Mouse (Mus musculus): ENCODE data around the gene Vmn2r91. TPM values are rescaled to one million over a fixed set of nuclear protein-coding genes. Genes with fewer than 3 reads are reported as not detected.

Vmn2r91 gene
- not detected in 2 replicates for polyA plus RNA-seq (2012; rRNA removed; ENCODE audit: low replicate concordance)

DNA sequence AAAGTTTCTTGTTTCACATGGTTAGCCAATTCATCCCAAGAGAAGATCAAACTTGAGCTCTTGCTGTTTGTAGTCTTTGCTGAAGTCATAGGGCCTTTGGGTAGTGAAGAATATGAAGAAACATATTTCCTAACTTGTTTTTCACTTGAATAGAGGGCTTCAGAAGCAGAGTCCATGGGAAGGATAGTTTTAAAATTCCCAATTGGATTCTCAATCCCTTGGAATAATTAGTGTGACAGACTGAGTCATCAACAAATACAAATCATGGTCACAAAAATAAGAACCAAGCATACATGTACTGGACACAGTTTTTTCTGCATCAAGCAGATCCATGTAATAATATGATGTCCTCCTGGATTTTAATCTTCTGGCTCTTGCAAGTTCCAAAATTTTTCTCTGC is at the start of gene Vmn2r91:
Gene Vmn2r91, plus strand, starts transcription at position 301 of the 400 bp plus-strand sequence.

DNA sequence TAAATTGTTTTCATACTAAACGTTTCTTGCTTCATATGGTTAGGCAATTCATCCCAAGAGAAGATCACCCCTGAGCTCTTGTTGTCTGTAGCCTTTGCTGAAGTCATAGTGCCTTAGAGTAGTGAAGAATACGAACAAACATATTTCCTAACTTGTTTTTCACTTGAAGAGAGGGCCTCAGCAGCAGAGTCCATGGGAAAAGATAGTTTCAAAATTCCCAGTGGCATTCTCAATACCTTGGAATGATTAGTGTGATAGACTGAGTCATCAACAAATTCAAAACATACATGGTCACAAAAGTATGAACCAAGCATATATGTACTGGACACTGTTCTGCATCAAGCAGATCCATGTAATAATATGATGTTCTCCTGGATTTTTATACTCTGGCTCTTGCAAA is 35.7 kb upstream of the Vmn2r91 start, which contains the start of gene Vmn2r124:
Gene Vmn2r124, plus strand, starts transcription at position 301 of the 400 bp plus-strand sequence.

DNA sequence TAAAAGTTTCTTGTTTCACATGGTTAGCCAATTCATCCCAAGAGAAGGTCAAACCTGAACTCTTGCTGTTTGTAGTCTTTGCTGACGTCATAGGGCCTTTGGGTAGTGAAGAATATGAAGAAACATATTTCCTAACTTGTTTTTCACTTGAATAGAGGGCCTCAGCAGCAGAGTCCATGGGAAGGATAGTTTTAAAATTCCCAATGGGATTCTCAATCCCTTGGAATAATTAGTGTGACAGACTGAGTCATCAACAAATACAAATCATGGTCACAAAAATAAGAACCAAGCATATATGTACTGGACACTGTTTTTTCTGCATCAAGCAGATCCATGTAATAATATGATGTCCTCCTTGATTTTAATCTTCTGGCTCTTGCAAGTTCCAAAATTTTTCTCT is 66.8 kb downstream of the Vmn2r91 start, which contains the start of gene Vmn2r92:
Gene Vmn2r92, plus strand, starts transcription at position 301 of the 400 bp plus-strand sequence.

Other genes starting within 250 kb of the Vmn2r91 start
- 0.55 and 0.59 TPM in 2 replicates for gene Has1, start 229.8 kb upstream of the Vmn2r91 start, polyA plus RNA-seq (2012; rRNA removed; ENCODE audit: low replicate concordance)
- gene Fpr1, start 201.1 kb upstream of the Vmn2r91 start, polyA plus RNA-seq (2012; rRNA removed; ENCODE audit: low replicate concordance), result 0.19 and 0.27 TPM in 2 replicates
- gene Fpr2, start 197.2 kb upstream of the Vmn2r91 start, polyA plus RNA-seq (2012; rRNA removed; ENCODE audit: low replicate concordance), result 0.16 and 1.5 TPM in 2 replicates
- not detected in 2 replicates for gene Fpr3, start 197.2 kb upstream of the Vmn2r91 start, polyA plus RNA-seq (2012; rRNA removed; ENCODE audit: low replicate concordance)
- gene Fpr-rs4, start 63.3 kb upstream of the Vmn2r91 start, polyA plus RNA-seq (2012; rRNA removed; ENCODE audit: low replicate concordance), result not detected in 2 replicates
- gene Vmn2r124, start 35.6 kb upstream of the Vmn2r91 start, polyA plus RNA-seq (2012; rRNA removed; ENCODE audit: low replicate concordance), result not detected in 2 replicates
- not detected in 2 replicates for gene Vmn2r92, start 66.9 kb downstream of the Vmn2r91 start, polyA plus RNA-seq (2012; rRNA removed; ENCODE audit: low replicate concordance)
- not detected in 2 replicates for gene Vmn2r94, start 192.7 kb downstream of the Vmn2r91 start, polyA plus RNA-seq (2012; rRNA removed; ENCODE audit: low replicate concordance)
- gene Vmn2r93, start 213.1 kb downstream of the Vmn2r91 start, polyA plus RNA-seq (2012; rRNA removed; ENCODE audit: low replicate concordance), result not detected in 2 replicates

Measured in mammary gland, adult 2 months (tissue).